Mouse (Mus musculus) forebrain, embryonic 14.5 days (tissue): ENCODE measurements at regions not wholly inside any gene's neighbourhood (a gene's known extent, or its start where the extent isn't known, plus 50 kb on each side); places are given as distances from the start of the nearest gene placed in this dataset.

ENCODE experiments used
- ATAC-seq: fragments of 200-750 bp; cut with Nextera tagmentation; 2 replicates; pipeline ENCODE4 v1.8.0; 2017; ENCODE audit warnings: mild to moderate bottlenecking, moderate library complexity
- DNase-seq: peaks from one replicate; pipeline ENCODE4 v3.0.0-alpha.2; 2015; ENCODE audit warnings: low spot score
- H3K27ac ChIP-seq: fragments of 300-500 bp; sonication (generic); 2 replicates; pipeline ENCODE4 v1.5.1; 2014; ENCODE audit warnings: low read depth, mild to moderate bottlenecking, control low read depth, low read length, moderate library complexity
- H3K27me3 ChIP-seq: fragments of 300-500 bp; sonication (generic); replicated peaks from 2 replicates; pipeline ENCODE4 v1.6.1; 2014; ENCODE audit warnings: low read length, control low read depth, mixed read lengths; ENCODE audit not compliant: control insufficient read depth, insufficient read depth
- H3K36me3 ChIP-seq: fragments of 300-500 bp; sonication (generic); 2 replicates; pipeline ENCODE4 v1.6.1; 2014; ENCODE audit warnings: low read length, control low read depth; ENCODE audit not compliant: control insufficient read depth, insufficient read depth
- H3K4me1 ChIP-seq: fragments of 300-500 bp; sonication (generic); 2 replicates; pipeline ENCODE4 v1.6.1; 2014; ENCODE audit warnings: antibody characterized with exemption, low read length, control low read depth; ENCODE audit not compliant: control insufficient read depth, insufficient read depth
- H3K4me2 ChIP-seq: fragments of 300-500 bp; sonication (generic); 2 replicates; pipeline ENCODE4 v1.6.1; 2014; ENCODE audit warnings: mild to moderate bottlenecking, control low read depth, low read length
- H3K4me3 ChIP-seq: fragments of 300-500 bp; sonication (generic); 2 replicates; pipeline ENCODE4 v1.5.1; 2014; ENCODE audit warnings: low read depth, low read length, control low read depth
- H3K9ac ChIP-seq: fragments of 300-500 bp; sonication (generic); 2 replicates; pipeline ENCODE4 v1.6.1; 2014; ENCODE audit warnings: mild to moderate bottlenecking, low read length, control low read depth, moderate library complexity
- H3K9me3 ChIP-seq: fragments of 300-500 bp; sonication (generic); replicated peaks from 2 replicates; pipeline ENCODE4 v1.6.1; 2016; ENCODE audit warnings: low read length, control low read depth, mixed read lengths; ENCODE audit not compliant: control insufficient read depth
- WGBS: fragments of 180-500 bp; shearing (Covaris S2); extraction: QIAGEN DNeasy Blood & Tissue Kit; methylation state at CpG from one replicate; pipeline ENCODE4 v1.1.7; 2014; 5-methylcytosine and 5-hydroxymethylcytosine counted together

GRCm38 (mm10) chr12:106282491-106283106, 272.6 kb downstream of the Vrk1 start:
- DNase-seq (peak; percentile 52), ATAC-seq (0 out of 2 replicates have a peak, but pooled peaks have one; percentile 29)
- Histone ChIP-seq H3K27me3 (no peaks in the 10 kb centered on the region), H3K9me3 (no peaks in the 10 kb centered on the region), H3K4me1 (no peaks in the 10 kb centered on the region), H3K27ac (peak overlapping the region; percentile 58; the same call in 1 of the 2 replicates), H3K36me3 (no peaks in the 10 kb centered on the region), H3K4me3 (no peak overlapping the region), H3K4me2 (no peak overlapping the region), H3K9ac (no peak overlapping the region)
- 66% methylated on average over 16 of the region's 16 CpGs for WGBS

GRCm38 (mm10) chr12:106284814-106285213, 274.8 kb downstream of the Vrk1 start:
- no peaks in the 10 kb centered on the region for H3K36me3 ChIP-seq
- no peak overlapping the region for H3K4me2 ChIP-seq
- no peaks in the 10 kb centered on the region for H3K27me3 ChIP-seq
- DNase-seq (no peak), ATAC-seq (no peak)
- no peaks in the 10 kb centered on the region for H3K4me1 ChIP-seq
- no peak overlapping the region for H3K27ac ChIP-seq
- H3K4me3 ChIP-seq: no peak overlapping the region
- no peaks in the 10 kb centered on the region for H3K9me3 ChIP-seq
- 79% methylated on average over 8 of the region's 8 CpGs for WGBS
- H3K9ac ChIP-seq: no peak overlapping the region

GRCm38 (mm10) chr12:106288791-106289515, 278.9 kb downstream of the Vrk1 start:
- no peaks in the 10 kb centered on the region for H3K9me3 ChIP-seq
- no peaks in the 10 kb centered on the region for H3K27me3 ChIP-seq
- no peaks in the 10 kb centered on the region for H3K36me3 ChIP-seq
- no peak overlapping the region for H3K4me3 ChIP-seq
- H3K4me1 ChIP-seq: no peaks in the 10 kb centered on the region
- 80% methylated on average over 23 of the region's 23 CpGs for WGBS
- ATAC-seq: no peak
- H3K27ac ChIP-seq: no peak overlapping the region
- no peak overlapping the region for H3K9ac ChIP-seq
- no peak for DNase-seq
- no peak overlapping the region for H3K4me2 ChIP-seq

DNA sequence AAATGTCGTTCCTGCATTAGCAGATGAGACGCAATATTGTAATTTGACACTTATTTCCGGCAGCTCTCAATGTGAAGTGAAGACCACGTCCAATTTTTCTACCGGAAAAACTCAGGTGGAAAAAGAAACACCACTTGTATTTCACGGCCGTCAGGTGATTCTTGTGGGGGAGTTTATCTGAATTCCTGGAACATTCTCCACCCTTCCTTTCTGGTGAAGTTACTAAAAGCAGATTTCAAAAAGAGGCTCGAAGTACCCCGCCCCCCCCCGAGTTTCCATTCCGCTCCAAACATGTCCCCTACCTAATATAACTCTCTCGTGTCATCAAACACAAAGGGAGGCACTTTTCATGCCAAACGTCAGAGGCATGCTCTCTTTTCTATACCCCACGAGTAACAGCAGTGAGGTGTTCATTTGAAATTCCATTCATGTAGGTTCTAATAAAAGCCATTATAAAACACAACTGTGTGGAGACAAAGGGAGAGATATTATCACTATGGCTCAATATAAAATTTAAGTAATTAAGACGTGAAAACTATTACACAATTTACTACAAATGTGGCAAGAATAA, 281.5 kb downstream of the Vrk1 start:
- Histone ChIP-seq H3K27ac (no peak overlapping the region), H3K4me1 (no peaks in the 10 kb centered on the region), H3K27me3 (no peaks in the 10 kb centered on the region), H3K4me3 (no peak overlapping the region), H3K9me3 (no peaks in the 10 kb centered on the region), H3K36me3 (no peaks in the 10 kb centered on the region), H3K4me2 (no peak overlapping the region), H3K9ac (no peak overlapping the region)
- 53% methylated on average over 15 of the region's 15 CpGs for whole genome bisulfite sequencing
- no peak for DNase-seq
- no peak for ATAC-seq

GRCm38 (mm10) chr12:106293117-106293516, 283.1 kb downstream of the Vrk1 start:
- Histone ChIP-seq H3K4me3 (no peak overlapping the region), H3K4me2 (no peak overlapping the region), H3K4me1 (no peaks in the 10 kb centered on the region), H3K27me3 (no peaks in the 10 kb centered on the region), H3K27ac (no peak overlapping the region), H3K9me3 (no peaks in the 10 kb centered on the region), H3K36me3 (no peaks in the 10 kb centered on the region), H3K9ac (no peak overlapping the region)
- no peak for DNase-seq
- ATAC-seq: no peak
- 67% methylated on average over 5 of the region's 5 CpGs for WGBS

GRCm38 (mm10) chr12:106295596-106295995, 285.6 kb downstream of the Vrk1 start:
- H3K9ac ChIP-seq: no peak overlapping the region
- no peaks in the 10 kb centered on the region for H3K27me3 ChIP-seq
- 76% methylated on average over 7 of the region's 7 CpGs for WGBS
- no peaks in the 10 kb centered on the region for H3K9me3 ChIP-seq
- no peaks in the 10 kb centered on the region for H3K36me3 ChIP-seq
- no peak overlapping the region for H3K4me3 ChIP-seq
- H3K4me2 ChIP-seq: no peak overlapping the region
- H3K4me1 ChIP-seq: no peaks in the 10 kb centered on the region
- no peak overlapping the region for H3K27ac ChIP-seq
- ATAC-seq (no peak), DNase-seq (no peak)

GRCm38 (mm10) chr12:106302617-106303016, 292.6 kb downstream of the Vrk1 start:
- Histone ChIP-seq H3K4me3 (no peak overlapping the region), H3K27ac (peak overlapping the region; percentile 22; the same call in 1 of the 2 replicates), H3K9me3 (no peaks in the 10 kb centered on the region), H3K9ac (no peak overlapping the region), H3K4me2 (no peak overlapping the region), H3K4me1 (no peaks in the 10 kb centered on the region), H3K27me3 (no peaks in the 10 kb centered on the region), H3K36me3 (no peaks in the 10 kb centered on the region)
- 60% methylated on average over 8 of the region's 8 CpGs for WGBS
- ATAC-seq (no peak), DNase-seq (no peak)

DNA sequence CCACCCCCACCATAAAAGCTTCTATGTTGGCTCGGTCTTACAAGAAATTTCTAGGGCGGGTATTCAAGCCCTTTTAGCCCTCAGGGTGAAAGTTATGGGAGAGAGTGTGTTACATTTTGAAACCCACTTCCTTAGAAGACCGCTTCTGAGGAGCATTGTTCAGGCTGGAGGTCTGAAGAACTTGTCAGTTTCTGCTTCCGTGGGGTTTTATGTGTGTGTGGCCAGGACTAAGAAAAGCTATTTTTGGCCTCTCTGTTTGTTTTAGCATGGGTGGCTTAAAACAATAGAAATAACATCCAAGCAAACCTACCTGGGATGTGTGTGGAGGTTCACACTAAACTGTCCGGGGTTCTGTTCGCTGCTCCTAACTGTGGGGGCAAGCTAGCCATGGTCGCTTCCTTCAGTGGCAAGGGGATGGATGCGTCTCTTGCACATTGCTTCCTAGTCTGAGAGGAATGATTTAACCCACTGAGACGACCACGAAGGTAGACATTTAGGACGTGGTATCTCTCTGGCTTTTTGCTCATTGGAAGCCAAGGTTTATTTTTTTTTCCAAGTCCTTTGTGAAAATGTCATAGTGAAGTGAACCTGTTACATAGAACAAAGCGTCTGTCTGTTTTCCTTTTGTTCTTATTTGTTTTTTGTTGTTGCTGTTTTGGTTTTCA, 298.4 kb downstream of the Vrk1 start:
- Histone ChIP-seq H3K9ac (no peak overlapping the region), H3K36me3 (no peaks in the 10 kb centered on the region), H3K9me3 (no peaks in the 10 kb centered on the region), H3K4me1 (peaks cover 6% of the 10 kb centered on the region), H3K27ac (no peak overlapping the region), H3K4me2 (no peak overlapping the region), H3K27me3 (no peaks in the 10 kb centered on the region; the same call in 1 of the 2 replicates), H3K4me3 (no peak overlapping the region)
- DNase-seq (no peak), ATAC-seq (no peak)
- 84% methylated on average over 12 of the region's 12 CpGs for WGBS
